Mouse (Mus musculus) liver, embryonic 15.5 days (tissue): ENCODE data around the gene Slc22a28. TPM values are rescaled to one million over a fixed set of nuclear protein-coding genes. Genes with fewer than 3 reads are reported as not detected.
A peak's percentile ranks its signal among the peaks of the same experiment; 100 is the strongest.
"Not testable (repeated sequence)": the region's sequence is repeated elsewhere in the genome, so short reads cannot be mapped to it uniquely, and the experiment has no call there.

Experiments used
- ATAC-seq: fragments of 200-750 bp; cut with Nextera tagmentation; 2 replicates; pipeline ENCODE4 v1.8.0; 2017; ENCODE audit warnings: moderate number of reproducible peaks, mild to moderate bottlenecking, moderate library complexity; ENCODE audit not compliant: insufficient read depth
- H3K27ac ChIP-seq: fragments of 300-500 bp; sonication (generic); replicated peaks from 2 replicates; pipeline ENCODE4 v1.5.1; 2015; ENCODE audit warnings: mild to moderate bottlenecking, inconsistent platforms
- H3K27me3 ChIP-seq: fragments of 300-500 bp; sonication (generic); 2 replicates; pipeline ENCODE4 v1.6.1; 2015; ENCODE audit warnings: mild to moderate bottlenecking, inconsistent platforms
- H3K36me3 ChIP-seq: fragments of 300-500 bp; sonication (generic); replicated peaks from 2 replicates; pipeline ENCODE4 v1.6.1; 2015; ENCODE audit warnings: moderate library complexity, mild to moderate bottlenecking, inconsistent platforms
- H3K4me1 ChIP-seq: fragments of 300-500 bp; sonication (generic); replicated peaks from 2 replicates; pipeline ENCODE4 v1.6.1; 2015; ENCODE audit warnings: inconsistent platforms
- H3K4me2 ChIP-seq: fragments of 300-500 bp; sonication (generic); 2 replicates; pipeline ENCODE4 v1.6.1; 2015; ENCODE audit warnings: moderate library complexity, mild to moderate bottlenecking, inconsistent platforms
- H3K4me3 ChIP-seq: fragments of 300-500 bp; sonication (generic); replicated peaks from 2 replicates; pipeline ENCODE4 v1.5.1; 2015; ENCODE audit warnings: mild to moderate bottlenecking, inconsistent platforms
- H3K9ac ChIP-seq: fragments of 300-500 bp; sonication (generic); 2 replicates; pipeline ENCODE4 v1.6.1; 2015; ENCODE audit warnings: moderate library complexity, mild to moderate bottlenecking, inconsistent platforms
- H3K9me3 ChIP-seq: fragments of 300-500 bp; sonication (generic); replicated peaks from 2 replicates; pipeline ENCODE4 v1.6.1; 2016; ENCODE audit warnings: inconsistent platforms
- WGBS: fragments of 180-500 bp; shearing (Covaris S2); methylation state at CpG from one replicate; pipeline ENCODE4 v1.1.7; 2015; ENCODE audit warnings: mixed read lengths; ENCODE audit not compliant: insufficient replicate concordance; 5-methylcytosine and 5-hydroxymethylcytosine counted together
- polyA plus RNA-seq: library from polyadenylated mRNA; unstranded; fragments of >200 nt; fragmentation: Nextera tagmentation; extraction: Ambion mirVana; gene quantifications from 2 replicates; pipeline ENCODE4 v1.2.1, GENCODE M21; 2015

Slc22a28 gene
- not detected in 2 replicates for polyA plus RNA-seq

- H3K4me2 ChIP-seq, H3K9ac ChIP-seq, H3K4me3 ChIP-seq, H3K36me3 ChIP-seq, H3K4me1 ChIP-seq, H3K27ac ChIP-seq, ATAC-seq, H3K9me3 ChIP-seq, H3K27me3 ChIP-seq: not testable (repeated sequence)
- whole genome bisulfite sequencing, result 80% methylated on average over 2 of the region's 3 CpGs
These were observed at the start of gene Slc22a28 for GRCm38 (mm10) chr19:8131881-8132280. Gene Slc22a28 (minus strand): TSS chr19:8131982.

DNA sequence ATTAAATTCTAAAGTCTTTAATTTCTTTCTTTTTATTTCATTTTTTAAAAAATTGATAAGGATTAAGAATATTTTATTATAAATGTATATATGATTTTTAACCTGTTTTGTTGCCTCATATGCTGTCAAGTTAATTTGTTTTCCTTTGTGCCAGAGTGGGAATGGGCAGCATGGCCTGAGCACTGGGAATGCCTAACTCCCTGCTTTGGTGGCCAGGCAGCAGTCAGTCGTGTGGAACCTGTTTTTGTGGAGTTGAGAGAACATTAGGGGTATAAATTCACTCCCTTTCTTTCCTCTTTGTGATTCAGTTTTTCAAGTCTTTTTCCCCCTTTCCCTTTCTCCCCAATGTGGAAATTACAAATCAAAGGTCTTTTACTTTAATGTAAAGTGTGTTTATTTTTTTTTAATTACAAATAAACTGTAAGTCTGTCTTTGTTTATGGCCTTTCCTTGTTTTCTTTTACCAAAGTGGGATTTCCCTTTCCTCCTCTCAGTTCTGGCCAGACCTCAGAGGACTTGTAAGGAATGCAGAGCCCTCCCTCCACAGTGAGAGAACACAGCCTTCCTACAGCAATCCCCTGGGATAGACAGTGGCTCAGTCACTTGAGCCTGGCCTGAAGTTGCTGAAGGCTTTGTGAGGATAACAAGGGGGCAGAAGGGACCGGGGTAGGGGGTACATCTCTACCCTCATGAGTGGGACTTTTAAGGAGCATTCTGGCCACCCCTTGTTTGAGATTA is 17.2 kb upstream of the Slc22a28 start:
- Histone ChIP-seq H3K27ac (no peak overlapping the region), H3K9ac (no peak overlapping the region), H3K9me3 (no peaks in the 10 kb centered on the region), H3K27me3 (no peaks in the 10 kb centered on the region), H3K4me3 (no peak overlapping the region), H3K36me3 (no peaks in the 10 kb centered on the region), H3K4me1 (no peaks in the 10 kb centered on the region), H3K4me2 (no peak overlapping the region)
- no peak for ATAC-seq
- 32% methylated on average over 2 of the region's 2 CpGs for WGBS

DNA sequence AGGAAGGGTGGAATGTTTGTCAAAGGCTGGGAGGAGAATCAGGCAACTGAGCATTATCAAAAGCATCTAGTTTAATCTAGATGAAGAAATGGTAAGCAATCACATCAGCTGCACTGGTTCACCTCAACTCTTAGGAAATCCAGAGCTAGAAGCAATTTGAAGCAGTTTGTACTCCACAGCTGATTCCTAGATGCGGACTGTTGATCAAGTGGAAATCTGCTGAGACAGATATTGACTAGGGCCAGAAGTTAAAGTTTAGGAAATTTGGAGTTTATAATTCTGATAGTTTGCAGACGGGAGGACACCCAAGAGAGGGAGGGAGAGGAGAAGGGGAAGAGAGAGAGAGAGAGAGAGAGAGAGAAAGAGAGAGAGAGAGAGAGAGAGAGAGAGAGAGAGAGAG is 10.9 kb upstream of the Slc22a28 start:
- ATAC-seq, H3K4me3 ChIP-seq, H3K9me3 ChIP-seq, H3K4me2 ChIP-seq, H3K9ac ChIP-seq, H3K4me1 ChIP-seq, H3K27ac ChIP-seq, H3K36me3 ChIP-seq, H3K27me3 ChIP-seq: not testable (repeated sequence)
- WGBS, result 70% methylated on average over 2 of the region's 2 CpGs

GRCm38 (mm10) chr19:8134127-8134841 is 2.5 kb upstream of the Slc22a28 start:
- not testable (repeated sequence) for H3K27me3 ChIP-seq, H3K4me3 ChIP-seq, H3K4me1 ChIP-seq, H3K9me3 ChIP-seq, H3K36me3 ChIP-seq, H3K9ac ChIP-seq, H3K4me2 ChIP-seq, ATAC-seq, H3K27ac ChIP-seq
- WGBS, result 59% methylated on average over 14 of the region's 14 CpGs

DNA sequence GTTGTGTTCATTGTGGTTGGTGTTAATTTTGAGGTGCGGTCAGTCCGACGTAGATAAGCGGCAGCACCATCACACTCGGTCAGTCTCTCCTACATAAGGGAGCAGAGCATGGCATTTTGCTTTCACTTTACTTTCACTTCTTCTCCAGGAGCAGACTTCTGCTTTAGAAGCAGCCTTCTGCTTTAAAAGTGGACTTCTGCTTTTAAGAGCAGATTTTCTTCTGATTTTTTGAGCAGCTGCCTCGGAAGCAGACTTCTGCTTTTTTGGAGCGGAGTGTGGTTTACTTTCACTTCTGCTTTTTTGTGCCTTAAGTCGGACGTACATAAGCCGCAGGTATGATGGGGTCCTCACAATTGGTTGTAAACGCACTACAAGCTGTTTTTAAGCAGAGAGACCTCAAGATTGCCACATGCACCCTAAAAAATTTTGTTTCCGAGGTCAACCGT is 111.9 kb downstream of the Slc22a28 start:
- 0 out of 2 replicates have a peak, but pooled peaks have one; percentile 44 for ATAC-seq
- Histone ChIP-seq H3K36me3 (no peaks in the 10 kb centered on the region), H3K27me3 (no peaks in the 10 kb centered on the region), H3K4me1 (no peaks in the 10 kb centered on the region), H3K4me2 (peak overlapping the region; percentile 23; the same call in 1 of the 2 replicates), H3K9ac (no peak overlapping the region), H3K9me3 (no peaks in the 10 kb centered on the region), H3K27ac (no peak overlapping the region; the same call in 1 of the 2 replicates), H3K4me3 (peak overlapping the region; percentile 17)
- 28% methylated on average over 13 of the region's 13 CpGs for WGBS

DNA sequence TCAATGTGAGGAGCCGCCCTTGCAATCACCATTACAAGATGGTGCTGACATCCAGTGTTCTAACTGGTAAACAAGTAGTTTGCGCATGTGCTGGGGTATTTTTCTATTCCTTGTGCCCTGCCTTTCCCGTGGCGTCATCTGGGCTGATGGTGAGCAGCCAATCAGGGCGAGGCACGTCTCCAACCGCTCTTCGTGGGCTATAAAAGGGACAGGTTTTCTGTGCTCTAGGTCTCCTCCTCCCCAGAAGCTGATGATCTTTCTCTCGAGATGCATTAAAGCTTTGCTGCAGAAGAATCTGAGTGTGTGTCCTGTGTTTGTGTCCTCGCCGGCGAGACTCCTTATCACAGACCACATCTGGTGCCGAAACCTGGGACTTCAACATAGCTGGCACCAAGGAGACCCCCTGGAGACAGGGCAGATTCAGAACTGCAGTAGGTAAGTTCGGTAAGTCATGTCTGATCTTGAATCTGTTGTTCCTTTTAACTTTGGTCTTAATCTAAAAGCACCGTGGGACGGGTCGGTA is 112.4 kb downstream of the Slc22a28 start:
- H3K36me3 ChIP-seq, H3K9me3 ChIP-seq, H3K27me3 ChIP-seq, ATAC-seq, H3K27ac ChIP-seq, H3K9ac ChIP-seq, H3K4me1 ChIP-seq: not testable (repeated sequence)
- peak overlapping the region; percentile 17 for H3K4me3 ChIP-seq
- WGBS, result 57% methylated on average over 17 of the region's 17 CpGs
- H3K4me2 ChIP-seq, result peak overlapping the region; percentile 23; the same call in 1 of the 2 replicates

GRCm38 (mm10) chr19:8018535-8018934 is 113.2 kb downstream of the Slc22a28 start:
- not testable (repeated sequence) for H3K4me2 ChIP-seq, H3K9ac ChIP-seq, H3K4me1 ChIP-seq, ATAC-seq, H3K27ac ChIP-seq, H3K36me3 ChIP-seq, H3K27me3 ChIP-seq, H3K9me3 ChIP-seq, H3K4me3 ChIP-seq
- WGBS, result 57% methylated on average over 9 of the region's 9 CpGs

Other genes starting within 250 kb of the Slc22a28 start
- gene Slc22a27, start 166.0 kb downstream of the Slc22a28 start, polyA plus RNA-seq, result 0.16 and 0.26 TPM in 2 replicates
- gene Slc22a29, start 86.9 kb upstream of the Slc22a28 start, polyA plus RNA-seq, result 0.03 and 0.14 TPM in 2 replicates